Mouse (Mus musculus) hindbrain, embryonic 12.5 days (tissue): ENCODE measurements around the gene Ppm1e. TPM values are rescaled to one million over a fixed set of nuclear protein-coding genes. Genes with fewer than 3 reads are reported as not detected.

Experiments used
- ATAC-seq: fragments of 200-750 bp; cut with Nextera tagmentation; 2 replicates; pipeline ENCODE4 v1.8.0; 2017; ENCODE audit warnings: moderate TSS enrichment; ENCODE audit not compliant: low FRiP score
- H3K27ac ChIP-seq: fragments of 300-500 bp; sonication (generic); 2 replicates; pipeline ENCODE4 v1.5.1; 2016; ENCODE audit warnings: mild to moderate bottlenecking
- H3K27me3 ChIP-seq: fragments of 300-500 bp; sonication (generic); 2 replicates; pipeline ENCODE4 v1.6.1; 2016; ENCODE audit warnings: mild to moderate bottlenecking
- H3K36me3 ChIP-seq: fragments of 300-500 bp; sonication (generic); 2 replicates; pipeline ENCODE4 v1.6.1; 2016; ENCODE audit warnings: mild to moderate bottlenecking
- H3K4me1 ChIP-seq: fragments of 300-500 bp; sonication (generic); 2 replicates; pipeline ENCODE4 v1.6.1; 2016
- H3K4me2 ChIP-seq: fragments of 300-500 bp; sonication (generic); replicated peaks from 2 replicates; pipeline ENCODE4 v1.6.1; 2016; ENCODE audit warnings: mild to moderate bottlenecking
- H3K4me3 ChIP-seq: fragments of 300-500 bp; sonication (generic); 2 replicates; pipeline ENCODE4 v1.5.1; 2016; ENCODE audit warnings: mild to moderate bottlenecking
- H3K9ac ChIP-seq: fragments of 300-500 bp; sonication (generic); 2 replicates; pipeline ENCODE4 v1.6.1; 2016; ENCODE audit warnings: mild to moderate bottlenecking, moderate library complexity
- H3K9me3 ChIP-seq: fragments of 300-500 bp; sonication (generic); replicated peaks from 2 replicates; pipeline ENCODE4 v1.6.1; 2016; ENCODE audit warnings: mild to moderate bottlenecking
- WGBS: fragments of 180-500 bp; shearing (Covaris S2); methylation state at CpG from one replicate; pipeline ENCODE4 v1.1.7; 2016; 5-methylcytosine and 5-hydroxymethylcytosine counted together
- polyA plus RNA-seq: library from polyadenylated mRNA; unstranded; fragments of >200 nt; fragmentation: Nextera tagmentation; extraction: Ambion mirVana; gene quantifications from 2 replicates; pipeline ENCODE4 v1.2.1, GENCODE M21; 2016

Gene Ppm1e
- polyA plus RNA-seq, 1 experiment from 2014 or later, result 21.3 TPM

- Histone ChIP-seq H3K36me3 (peaks cover 6% of the 10 kb centered on the region; the same call in 1 of the 2 replicates), H3K9ac (no peak overlapping the region), H3K27me3 (no peaks in the 10 kb centered on the region), H3K9me3 (no peaks in the 10 kb centered on the region), H3K4me2 (no peak overlapping the region), H3K4me3 (no peak overlapping the region), H3K27ac (no peak overlapping the region), H3K4me1 (peaks cover 8% of the 10 kb centered on the region; the same call in 1 of the 2 replicates)
- ATAC-seq, result no peak
- 92% methylated on average over 9 of the region's 9 CpGs for WGBS
Measured at GRCm38 (mm10) chr11:87245171-87245840, 113.5 kb downstream of the Ppm1e start.

GRCm38 (mm10) chr11:87241256-87241655 is 117.6 kb downstream of the Ppm1e start:
- Histone ChIP-seq H3K27ac (no peak overlapping the region), H3K4me3 (no peak overlapping the region), H3K4me1 (no peaks in the 10 kb centered on the region), H3K9ac (no peak overlapping the region), H3K27me3 (no peaks in the 10 kb centered on the region), H3K4me2 (no peak overlapping the region), H3K36me3 (peaks cover 8% of the 10 kb centered on the region; the same call in 1 of the 2 replicates), H3K9me3 (no peaks in the 10 kb centered on the region)
- ATAC-seq, result no peak
- 84% methylated on average over 7 of the region's 7 CpGs for WGBS

- no peaks in the 10 kb centered on the region for H3K9me3 ChIP-seq
- no peaks in the 10 kb centered on the region for H3K4me1 ChIP-seq
- no peak overlapping the region for H3K9ac ChIP-seq
- no peak for ATAC-seq
- H3K4me2 ChIP-seq, result no peak overlapping the region
- H3K36me3 ChIP-seq, result peaks cover 12% of the 10 kb centered on the region; the same call in 1 of the 2 replicates
- H3K27ac ChIP-seq, result no peak overlapping the region
- no peaks in the 10 kb centered on the region for H3K27me3 ChIP-seq
- 91% methylated on average over 4 of the region's 4 CpGs for WGBS
- no peak overlapping the region for H3K4me3 ChIP-seq
Measured at GRCm38 (mm10) chr11:87240833-87241215, 118.0 kb downstream of the Ppm1e start.

- 86% methylated on average over 15 of the region's 15 CpGs for WGBS
- no peak overlapping the region for H3K9ac ChIP-seq
- H3K4me1 ChIP-seq, result no peaks in the 10 kb centered on the region
- H3K27ac ChIP-seq, result no peak overlapping the region
- no peak for ATAC-seq
- no peaks in the 10 kb centered on the region for H3K27me3 ChIP-seq
- H3K9me3 ChIP-seq, result no peaks in the 10 kb centered on the region
- peaks cover 12% of the 10 kb centered on the region; the same call in 1 of the 2 replicates for H3K36me3 ChIP-seq
- H3K4me3 ChIP-seq, result no peak overlapping the region
- H3K4me2 ChIP-seq, result no peak overlapping the region
Measured at GRCm38 (mm10) chr11:87240141-87240832, 118.5 kb downstream of the Ppm1e start.

- H3K27ac ChIP-seq, result no peak overlapping the region
- WGBS, result 87% methylated on average over 7 of the region's 7 CpGs
- no peak for ATAC-seq
- no peaks in the 10 kb centered on the region for H3K9me3 ChIP-seq
- no peak overlapping the region for H3K4me2 ChIP-seq
- no peak overlapping the region for H3K4me3 ChIP-seq
- H3K27me3 ChIP-seq, result no peaks in the 10 kb centered on the region
- peaks cover 20% of the 10 kb centered on the region; the same call in 1 of the 2 replicates for H3K36me3 ChIP-seq
- H3K4me1 ChIP-seq, result no peaks in the 10 kb centered on the region
- H3K9ac ChIP-seq, result no peak overlapping the region
Measured at GRCm38 (mm10) chr11:87238891-87239530, 119.8 kb downstream of the Ppm1e start.

GRCm38 (mm10) chr11:87235486-87235872 is 123.3 kb downstream of the Ppm1e start:
- no peak overlapping the region for H3K27ac ChIP-seq
- ATAC-seq, result no peak
- H3K4me2 ChIP-seq, result no peak overlapping the region
- no peak overlapping the region for H3K9ac ChIP-seq
- no peaks in the 10 kb centered on the region for H3K27me3 ChIP-seq
- no peaks in the 10 kb centered on the region for H3K9me3 ChIP-seq
- 83% methylated on average over 5 of the region's 5 CpGs for WGBS
- no peak overlapping the region for H3K4me3 ChIP-seq
- H3K4me1 ChIP-seq, result no peaks in the 10 kb centered on the region
- H3K36me3 ChIP-seq, result peaks cover 21% of the 10 kb centered on the region; the same call in 1 of the 2 replicates

- Histone ChIP-seq H3K9ac (no peak overlapping the region), H3K9me3 (no peaks in the 10 kb centered on the region), H3K4me1 (no peaks in the 10 kb centered on the region), H3K27ac (no peak overlapping the region), H3K4me3 (no peak overlapping the region), H3K27me3 (no peaks in the 10 kb centered on the region), H3K4me2 (no peak overlapping the region), H3K36me3 (peaks cover 19% of the 10 kb centered on the region; the same call in 1 of the 2 replicates)
- WGBS, result 92% methylated on average over 12 of the region's 12 CpGs
- ATAC-seq, result no peak
Measured at GRCm38 (mm10) chr11:87234743-87235485, 123.9 kb downstream of the Ppm1e start.

- no peak for ATAC-seq
- H3K36me3 ChIP-seq, result peaks cover 22% of the 10 kb centered on the region; the same call in 1 of the 2 replicates
Measured at GRCm38 (mm10) chr11:87233377-87233776, 125.4 kb downstream of the Ppm1e start.

GRCm38 (mm10) chr11:87227056-87227455 is 131.8 kb downstream of the Ppm1e start:
- Histone ChIP-seq H3K4me3 (no peak overlapping the region), H3K36me3 (peaks cover 26% of the 10 kb centered on the region), H3K9me3 (no peaks in the 10 kb centered on the region), H3K27ac (no peak overlapping the region), H3K4me2 (no peak overlapping the region), H3K27me3 (no peaks in the 10 kb centered on the region), H3K4me1 (no peaks in the 10 kb centered on the region), H3K9ac (no peak overlapping the region)
- 86% methylated on average over 5 of the region's 5 CpGs for WGBS
- no peak for ATAC-seq

More at GRCm38 (mm10) chr11:87233377-87233776, 125.4 kb downstream of the Ppm1e start:
- Histone ChIP-seq H3K4me3 (no peak overlapping the region), H3K4me2 (no peak overlapping the region), H3K27me3 (no peaks in the 10 kb centered on the region), H3K9ac (no peak overlapping the region), H3K4me1 (no peaks in the 10 kb centered on the region), H3K9me3 (no peaks in the 10 kb centered on the region), H3K27ac (no peak overlapping the region)
- WGBS, result 89% methylated on average over 5 of the region's 5 CpGs

GRCm38 (mm10) chr11:87222686-87223085 is 136.1 kb downstream of the Ppm1e start:
- H3K9me3 ChIP-seq, result no peaks in the 10 kb centered on the region
- 93% methylated on average over 3 of the region's 3 CpGs for WGBS
- H3K4me2 ChIP-seq, result no peak overlapping the region
- H3K4me3 ChIP-seq, result no peak overlapping the region
- H3K36me3 ChIP-seq, result peaks cover 46% of the 10 kb centered on the region
- no peak for ATAC-seq
- no peaks in the 10 kb centered on the region for H3K27me3 ChIP-seq
- H3K27ac ChIP-seq, result no peak overlapping the region
- no peak overlapping the region for H3K9ac ChIP-seq
- H3K4me1 ChIP-seq, result no peaks in the 10 kb centered on the region

- H3K27ac ChIP-seq, result no peak overlapping the region
- ATAC-seq, result no peak
Measured at GRCm38 (mm10) chr11:87212313-87212712, 146.5 kb downstream of the Ppm1e start.

More at GRCm38 (mm10) chr11:87212313-87212712, 146.5 kb downstream of the Ppm1e start:
- 85% methylated on average over 5 of the region's 5 CpGs for WGBS
- no peaks in the 10 kb centered on the region for H3K9me3 ChIP-seq
- H3K27me3 ChIP-seq, result no peaks in the 10 kb centered on the region
- H3K9ac ChIP-seq, result no peak overlapping the region
- no peaks in the 10 kb centered on the region for H3K4me1 ChIP-seq
- H3K4me2 ChIP-seq, result no peak overlapping the region
- peaks cover 30% of the 10 kb centered on the region for H3K36me3 ChIP-seq
- H3K4me3 ChIP-seq, result no peak overlapping the region
